Mouse (Mus musculus) bone marrow, adult 2 months (tissue): ENCODE data around the gene Cyfip1.

ENCODE experiments used
- CTCF ChIP-seq: fragments of 200-500 bp; IDR thresholded peaks from 2 replicates; pipeline ENCODE4 v1.5.1; 2011; ENCODE audit warnings: low read length, control low read depth; ENCODE audit not compliant: control insufficient read depth, insufficient read depth
- POLR2A ChIP-seq: fragments of 200-500 bp; IDR thresholded peaks from 2 replicates; pipeline ENCODE4 v1.6.1; 2011; ENCODE audit warnings: low read depth, mild to moderate bottlenecking, control low read depth, low read length, borderline replicate concordance; ENCODE audit not compliant: control insufficient read depth

- no peak for TF ChIP-seq POLR2A
- TF ChIP-seq CTCF, result peak; percentile 22; the same call in 1 of the 2 replicates
These were observed 132.9 kb downstream of the Cyfip1 start for GRCm38 (mm10) chr7:55974429-55974828.
